Mouse (Mus musculus): Measurements from ENCODE around the gene Ring1.

DNA sequence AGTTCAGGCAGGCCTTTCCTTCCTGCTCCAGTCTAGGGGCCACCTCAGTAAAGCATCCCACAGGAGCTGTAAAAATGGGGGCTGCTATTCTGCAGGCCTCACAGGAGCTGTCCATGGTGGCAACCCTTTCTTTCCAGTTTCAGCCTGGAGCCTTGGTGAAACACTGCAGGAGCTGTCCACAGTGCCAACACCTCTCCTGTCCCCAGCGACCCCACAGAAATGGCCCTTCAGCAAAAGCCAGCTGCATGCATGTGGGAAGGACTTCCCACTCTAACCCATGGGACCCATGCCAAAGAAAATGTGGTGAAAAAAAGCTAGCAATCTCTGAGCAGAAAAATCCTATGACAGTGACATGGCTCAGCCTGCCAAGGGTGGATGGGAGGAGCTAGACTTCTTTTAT is 51.8 kb downstream of the Ring1 start:
- TF ChIP-seq POLR2A (IDR thresholded peaks at IDR 0.05; ENCODE audit: control insufficient read depth, low read depth, low read length) (no peak), CTCF (IDR thresholded peaks at IDR 0.05; ENCODE audit: control insufficient read depth, insufficient read depth, insufficient replicate concordance, low read depth, low read length) (no peak)
